Mouse (Mus musculus) CD4-positive helper T cell, adult 2 months (primary cell): ENCODE results near the gene Ccnq.
"Not testable (repeated sequence)": the region's sequence is repeated elsewhere in the genome, so short reads cannot be mapped to it uniquely, and the experiment has no call there.

Experiments
- DNase-seq: peaks from one replicate; pipeline ENCODE4 v3.0.0-alpha.2; 2012; ENCODE audit warnings: low read depth, missing footprints, low spot score

Ccnq gene

DNA sequence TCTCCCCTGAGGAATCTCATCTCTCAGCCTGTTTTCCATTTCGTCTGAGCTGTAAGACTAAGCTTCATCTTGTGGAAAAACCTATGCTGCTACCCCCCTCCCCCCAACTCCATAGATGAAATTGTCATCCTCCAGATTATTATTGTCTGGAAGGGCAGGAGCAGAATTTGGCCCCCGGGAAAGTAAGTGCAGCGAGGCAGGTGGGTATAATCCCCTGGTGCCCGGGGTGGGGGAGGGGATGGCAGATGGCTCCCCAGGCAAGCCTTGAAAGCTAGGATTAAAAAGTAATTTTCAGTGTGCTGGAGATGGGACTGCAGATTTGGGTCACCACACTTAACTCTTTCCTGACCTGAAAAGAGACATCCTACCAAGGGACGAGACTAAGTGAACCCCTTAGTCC lies 10.7 kb upstream of the Ccnq start:
- no peak for DNase-seq

DNA sequence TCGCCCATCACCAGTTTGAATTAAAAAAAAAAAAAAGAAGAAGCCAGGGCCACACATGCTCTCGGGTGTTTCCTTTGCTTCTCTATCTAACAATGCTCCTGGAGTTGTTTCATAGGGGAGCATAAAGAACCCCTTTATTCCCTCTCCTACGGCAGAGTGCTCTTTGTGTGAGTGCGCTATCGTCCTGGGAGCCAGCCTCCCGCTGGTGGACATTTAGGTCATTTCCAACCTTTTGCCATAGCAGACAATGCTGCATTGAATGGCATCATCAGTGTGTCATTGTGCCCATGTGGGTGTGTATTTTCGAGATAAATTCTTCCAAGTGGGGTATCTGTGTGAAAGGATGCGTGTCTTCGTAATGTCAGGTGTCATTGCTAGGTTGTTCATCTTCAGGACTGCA lies 9.6 kb upstream of the Ccnq start:
- DNase-seq: no peak

DNA sequence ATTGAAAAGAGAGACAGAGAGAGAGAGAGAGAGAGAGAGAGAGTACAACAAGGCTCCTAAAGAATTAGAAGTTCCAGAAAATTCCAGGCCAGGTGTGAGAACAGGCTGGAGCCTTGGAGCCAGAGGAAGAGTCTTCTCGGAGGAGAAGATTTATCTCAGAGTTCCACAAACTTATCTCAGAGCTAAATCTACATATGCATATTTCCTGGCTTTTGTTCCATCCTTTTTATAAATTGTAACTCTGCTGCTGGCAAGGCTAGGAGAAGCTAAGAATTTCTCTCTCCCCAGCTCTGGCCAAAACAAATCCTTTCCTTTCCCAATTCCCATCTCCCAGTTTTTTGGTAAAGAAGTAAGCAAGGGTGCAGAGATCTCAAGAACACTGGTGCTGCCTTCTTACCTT lies 3.8 kb upstream of the Ccnq start:
- DNase-seq: no peak

DNA sequence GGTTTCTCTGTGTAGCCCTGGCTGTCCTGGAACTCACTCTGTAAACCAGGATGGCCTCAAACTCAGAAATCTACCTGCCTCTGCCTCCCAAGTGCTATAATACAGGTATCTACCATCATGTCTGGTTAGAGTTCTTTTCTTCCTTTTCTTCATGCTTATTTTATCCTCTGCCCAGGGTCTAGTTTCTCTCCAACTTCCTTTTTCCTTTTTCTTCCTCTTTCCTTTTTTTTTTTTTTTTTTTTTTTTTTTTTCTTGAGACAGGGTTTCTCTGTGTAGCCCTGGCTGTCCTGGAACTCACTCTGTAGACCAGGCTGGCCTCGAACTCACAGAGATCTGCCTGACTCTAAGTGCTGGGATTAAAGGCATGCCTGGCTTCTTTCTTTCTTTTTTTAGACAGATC lies 2.6 kb upstream of the Ccnq start:
- not testable (repeated sequence) for DNase-seq

DNA sequence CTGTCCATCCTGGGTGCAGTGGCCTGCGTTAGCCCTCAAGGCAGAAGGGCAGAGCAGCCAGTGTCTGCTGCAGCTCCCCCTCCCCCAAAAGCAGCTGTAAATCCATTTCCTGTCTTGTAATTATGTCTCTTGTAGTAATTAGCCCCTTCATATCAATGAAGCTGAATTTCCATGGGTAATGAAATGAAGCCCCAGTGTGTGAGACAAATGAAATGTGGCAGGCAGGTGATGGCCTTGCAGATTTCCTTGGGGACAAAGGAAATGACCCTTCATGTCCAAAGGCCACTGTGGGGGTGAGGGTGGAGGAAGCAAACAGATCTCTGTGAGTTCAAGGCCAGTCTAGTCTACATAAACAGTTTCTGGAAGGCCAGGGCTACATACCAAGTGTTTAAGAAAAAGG lies 1.7 kb upstream of the Ccnq start:
- DNase-seq: no peak

DNA sequence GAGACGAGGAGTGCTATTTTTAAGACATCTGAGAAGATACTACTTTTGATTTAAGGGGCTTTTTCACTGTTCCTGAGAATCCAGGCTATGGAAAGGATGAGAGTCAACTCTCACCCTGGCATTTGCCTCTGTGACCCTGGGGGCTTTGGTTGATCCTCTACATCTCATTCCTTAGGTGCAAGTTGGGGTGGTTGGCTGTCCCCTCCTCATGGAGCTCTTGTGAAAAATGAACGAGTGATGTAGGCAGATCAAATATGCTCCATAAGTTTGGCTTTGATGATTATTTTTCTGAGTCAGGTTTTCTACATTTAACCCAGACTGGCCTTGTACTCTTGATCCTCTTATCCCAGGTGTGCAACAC lies 294 bp upstream of the Ccnq start:
- no peak for DNase-seq

DNA sequence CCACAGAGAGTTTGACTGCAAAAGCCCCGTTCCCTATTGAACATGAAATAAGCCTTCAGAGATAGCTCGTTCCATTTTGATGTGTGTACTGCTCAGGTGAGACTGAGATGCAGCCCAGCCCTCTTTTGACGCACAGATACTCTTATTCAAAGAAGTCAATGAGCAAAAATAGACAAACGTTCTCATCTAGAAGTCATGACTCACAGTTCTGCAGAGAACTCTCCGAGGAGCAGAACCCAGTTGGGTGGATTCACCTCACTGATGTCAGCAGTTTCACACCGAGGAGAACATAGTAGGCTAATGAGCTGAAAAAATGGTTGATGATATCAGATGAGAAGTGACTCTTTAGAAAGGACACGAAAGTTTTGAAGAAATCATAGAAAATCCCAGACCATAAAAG lies 5.3 kb downstream of the Ccnq start:
- DNase-seq: no peak

DNA sequence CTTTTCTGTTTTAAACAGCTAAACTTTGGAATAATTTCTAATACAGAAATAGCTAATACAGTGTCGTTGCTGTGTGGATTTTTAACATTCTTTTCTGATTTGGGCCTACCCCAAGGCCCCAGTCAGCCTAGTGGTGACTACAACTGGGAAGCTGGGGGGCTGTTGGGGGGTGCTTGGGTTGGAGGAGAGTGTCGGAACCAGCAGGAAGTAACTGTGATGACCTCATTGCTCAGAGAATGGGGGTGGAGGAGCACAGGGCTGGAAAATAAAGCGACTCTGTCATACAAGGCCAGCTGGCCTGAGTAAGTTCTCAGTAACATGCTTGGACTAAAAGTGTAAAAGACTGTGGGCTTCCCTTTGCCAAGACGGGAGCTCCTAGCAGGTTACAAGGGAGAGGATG lies 6.1 kb downstream of the Ccnq start:
- no peak for DNase-seq

DNA sequence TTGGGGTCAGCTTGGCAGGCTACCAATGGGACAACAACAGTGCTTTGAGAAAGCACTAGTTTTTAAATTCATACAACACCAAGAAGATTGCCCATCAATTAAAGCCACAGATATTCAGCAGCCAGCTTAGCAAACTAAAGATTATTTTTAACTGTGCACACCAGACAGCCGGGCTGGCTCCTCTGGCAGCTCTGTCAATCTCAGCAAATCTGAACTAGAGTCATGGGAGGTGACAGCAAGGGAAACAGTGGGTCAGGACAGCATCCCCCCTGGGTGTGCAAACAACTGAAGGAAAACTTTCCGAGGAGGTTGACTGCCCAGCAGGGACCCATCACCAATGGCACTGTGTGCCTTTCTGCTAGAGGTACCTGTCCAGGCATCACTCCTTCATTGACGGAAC lies 9.1 kb downstream of the Ccnq start:
- DNase-seq: no peak

DNA sequence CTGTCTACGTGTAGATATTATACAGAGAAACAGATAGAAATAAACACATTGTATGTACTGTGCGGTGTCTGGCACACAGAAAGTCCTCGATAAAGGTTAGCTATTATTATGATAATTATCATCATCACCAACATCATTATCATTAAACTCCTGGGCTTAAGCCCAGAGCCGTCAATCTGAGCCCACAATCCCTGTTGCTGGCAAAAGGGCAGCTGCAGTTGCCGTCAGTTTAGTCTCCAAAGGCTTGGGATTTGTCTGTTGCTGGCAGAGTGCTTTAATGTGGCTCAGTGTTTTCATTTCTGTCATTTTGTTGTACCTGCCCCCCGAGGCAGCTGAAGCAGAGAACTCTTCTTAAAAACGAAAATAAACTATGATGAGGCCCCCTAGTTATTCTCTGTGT lies 9.6 kb downstream of the Ccnq start:
- DNase-seq: no peak

DNA sequence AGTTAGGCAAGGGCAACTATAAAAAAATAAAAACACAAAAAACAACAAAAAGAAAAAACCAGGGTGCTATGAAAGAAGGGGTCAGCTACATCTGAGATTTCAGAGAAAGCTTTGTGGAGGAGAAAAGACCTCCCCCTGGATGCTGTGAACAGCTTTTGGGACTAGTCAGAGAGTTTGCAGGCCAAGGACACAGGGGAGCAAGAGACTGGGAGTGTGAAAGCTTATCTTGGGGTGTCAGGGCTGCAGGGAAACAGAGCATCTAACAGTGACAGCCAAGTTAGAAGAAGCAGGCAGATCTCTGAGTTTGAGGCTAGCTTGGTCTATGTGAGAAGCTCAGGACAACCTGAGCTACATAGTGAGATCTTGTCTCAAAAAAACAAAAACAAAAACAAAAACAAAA lies 12.2 kb downstream of the Ccnq start:
- no peak for DNase-seq

DNA sequence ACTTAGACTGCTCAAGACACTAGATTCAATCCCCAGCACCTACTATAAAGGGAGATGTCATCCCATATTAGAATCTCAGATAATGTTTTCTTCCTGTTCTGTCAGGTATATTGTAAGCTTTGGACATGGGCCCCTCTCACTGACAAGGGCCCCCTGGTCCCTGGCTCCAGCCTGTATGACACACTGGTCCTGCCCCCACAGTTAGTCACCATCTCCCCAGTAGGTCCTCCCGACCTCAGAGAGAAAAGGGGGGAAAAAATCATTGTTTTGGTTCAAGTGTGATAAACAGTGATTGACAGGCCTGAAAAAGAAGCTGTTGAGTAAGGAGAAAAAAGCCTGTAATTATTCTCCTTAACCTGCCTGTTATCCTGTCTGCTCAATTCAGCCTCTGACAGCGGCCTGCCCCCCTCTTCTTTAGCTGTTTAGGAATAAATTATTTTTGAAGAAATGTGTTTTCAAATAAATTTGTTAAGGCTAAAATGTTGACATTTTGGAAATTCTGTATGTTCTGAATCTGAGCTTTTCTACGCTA lies 14.6 kb downstream of the Ccnq start:
- no peak for DNase-seq

DNA sequence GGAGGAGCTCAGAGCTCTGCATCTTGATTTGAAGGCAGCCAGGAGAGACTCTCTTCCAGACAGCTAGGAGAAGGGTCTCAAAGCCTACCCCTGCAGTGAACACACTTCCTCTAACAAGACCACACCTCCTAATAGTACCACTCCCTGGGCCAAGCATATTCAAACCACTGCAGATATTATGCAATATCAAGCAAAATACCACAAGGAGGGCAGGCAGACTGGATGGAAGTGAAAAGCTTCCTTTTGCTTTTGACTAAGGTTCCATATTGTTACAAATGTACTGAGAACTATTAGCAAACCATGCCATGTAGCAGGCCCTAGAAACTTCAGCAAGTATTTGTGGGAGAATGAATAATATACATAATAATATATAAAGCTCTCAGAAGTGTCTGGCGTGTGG lies 16.4 kb downstream of the Ccnq start:
- DNase-seq: no peak

DNA sequence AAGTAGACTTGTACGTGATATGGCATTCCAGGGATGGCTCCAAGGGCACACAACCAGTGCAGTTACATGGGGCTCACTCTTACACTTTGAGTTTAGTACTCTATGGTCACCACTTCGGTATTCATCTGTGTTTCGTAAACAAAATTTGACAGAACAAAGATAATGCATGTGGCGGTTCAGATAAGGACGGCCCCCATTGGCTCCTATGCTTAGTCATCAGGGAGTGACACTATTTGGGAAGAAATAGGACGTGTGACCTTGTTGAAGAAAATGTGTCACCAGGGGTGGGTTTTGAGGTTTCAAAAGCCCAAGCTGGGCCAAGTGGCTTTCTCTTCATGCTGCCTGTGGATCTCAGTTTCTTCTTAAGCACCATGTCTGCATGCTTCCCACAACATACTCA lies 18.9 kb downstream of the Ccnq start:
- no peak for DNase-seq

DNA sequence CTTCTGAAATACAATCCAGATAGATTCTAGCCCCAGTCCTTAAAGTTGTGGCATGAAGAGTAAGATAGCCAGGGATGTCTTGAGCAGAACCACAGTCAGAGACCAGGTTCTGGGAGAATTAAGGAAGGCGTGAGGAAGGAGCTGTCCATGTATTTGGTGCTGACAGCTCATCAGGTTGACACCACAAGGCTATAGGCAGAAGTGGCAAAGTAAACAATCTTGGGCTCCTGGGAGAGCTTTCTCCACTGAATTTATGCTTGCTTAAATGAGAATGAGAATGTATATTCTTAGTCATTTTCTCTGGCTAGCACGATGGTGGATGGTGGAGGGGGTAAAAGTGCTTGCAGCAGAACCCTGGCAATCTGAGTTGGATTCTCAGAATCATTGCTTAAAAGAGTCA lies 20.6 kb downstream of the Ccnq start:
- DNase-seq: no peak

DNA sequence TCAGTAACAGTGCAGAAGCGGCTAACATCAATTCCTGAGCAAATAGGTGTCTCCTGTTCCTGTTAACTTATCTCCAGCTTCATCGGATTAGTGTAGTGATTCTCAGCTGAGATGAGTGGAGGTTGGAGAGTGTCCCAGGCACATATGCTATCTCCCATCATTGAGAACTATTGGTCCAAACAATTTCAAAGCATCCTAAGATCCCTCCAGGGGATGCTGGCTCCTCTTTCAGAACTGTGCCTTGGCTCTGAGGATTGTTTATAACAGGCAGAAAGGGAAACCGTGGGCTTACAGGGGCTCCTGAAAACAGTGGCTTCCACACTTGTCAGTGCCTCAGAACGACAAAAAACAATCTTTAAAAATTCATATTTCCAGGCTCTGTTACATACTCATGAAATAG lies 23.5 kb downstream of the Ccnq start:
- no peak for DNase-seq

DNA sequence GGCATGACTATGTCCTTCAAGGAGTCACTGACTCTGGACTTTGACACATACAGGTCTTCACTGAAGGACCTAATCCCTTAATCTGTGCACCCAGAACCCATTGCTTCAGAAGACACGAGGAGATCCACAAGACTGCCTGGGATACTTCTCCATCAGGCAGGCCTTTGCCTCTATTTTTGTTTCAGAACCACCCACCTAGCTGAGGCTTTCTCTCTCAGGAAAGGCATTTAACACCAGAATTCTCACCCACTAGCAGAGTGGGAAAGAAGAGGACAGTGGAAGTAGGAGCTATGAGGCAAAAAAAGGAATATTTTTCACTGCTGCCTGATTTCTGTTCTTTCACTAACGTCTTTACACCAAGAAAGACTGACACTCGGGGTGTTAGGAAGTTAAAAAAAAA lies 25.2 kb downstream of the Ccnq start:
- no peak for DNase-seq

DNA sequence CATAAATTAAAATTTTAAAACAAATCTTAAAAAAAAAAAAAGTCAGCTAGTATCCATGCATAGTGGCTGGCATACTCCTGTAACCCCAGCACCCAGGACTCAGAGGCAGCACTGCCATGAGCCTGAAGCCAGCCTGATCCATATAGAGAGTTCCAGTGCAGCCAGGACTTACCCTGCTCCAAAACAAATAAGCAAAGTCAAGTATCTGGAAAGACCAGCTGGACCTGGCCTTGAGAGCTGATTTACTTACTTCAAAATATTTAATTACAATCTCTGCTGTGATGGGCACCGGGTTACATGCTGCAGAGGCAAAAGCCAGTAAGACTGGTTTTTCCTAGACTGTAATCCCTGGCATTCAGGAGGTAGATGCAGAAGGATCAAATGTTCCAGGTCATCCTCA lies 26.7 kb downstream of the Ccnq start:
- no peak for DNase-seq

DNA sequence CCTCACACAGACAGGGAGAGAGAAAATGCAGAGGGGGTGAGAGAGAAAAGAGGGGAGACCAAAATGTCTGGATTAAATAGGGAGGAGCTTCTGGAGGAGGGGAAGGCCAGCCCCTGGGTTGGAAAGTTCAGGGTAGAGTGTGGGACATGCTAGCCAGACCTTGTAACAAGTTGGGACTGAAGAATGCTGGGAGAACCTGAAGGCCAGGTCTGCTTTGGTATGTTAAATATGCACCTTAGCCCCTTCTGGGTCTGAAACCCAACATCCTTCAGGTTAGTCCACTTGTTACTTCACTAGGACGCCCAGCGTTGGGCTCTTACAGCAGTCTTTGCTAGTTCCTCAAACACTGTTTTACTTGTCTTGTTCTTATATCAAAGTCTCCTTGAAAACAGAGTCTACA lies 30.1 kb downstream of the Ccnq start:
- DNase-seq: no peak

DNA sequence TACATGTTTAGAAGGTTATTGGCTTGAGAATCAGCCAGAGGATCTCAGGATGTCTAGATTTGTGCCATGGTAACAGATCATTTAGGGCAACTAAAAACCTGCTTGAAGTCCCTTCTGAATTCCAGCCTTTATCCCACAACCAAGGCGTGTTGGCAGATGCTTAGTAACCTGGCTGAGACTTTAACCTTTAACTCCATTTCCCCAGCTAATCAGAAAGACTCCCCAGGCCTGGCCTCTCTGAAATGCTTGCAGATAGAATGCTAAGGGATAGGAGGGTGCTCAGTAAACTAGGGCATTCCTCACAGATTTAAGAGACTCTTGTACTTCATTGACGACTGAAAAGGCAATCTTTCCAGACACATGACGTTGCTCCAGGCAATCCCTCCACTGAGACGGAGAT lies 33.9 kb downstream of the Ccnq start:
- no peak for DNase-seq

DNA sequence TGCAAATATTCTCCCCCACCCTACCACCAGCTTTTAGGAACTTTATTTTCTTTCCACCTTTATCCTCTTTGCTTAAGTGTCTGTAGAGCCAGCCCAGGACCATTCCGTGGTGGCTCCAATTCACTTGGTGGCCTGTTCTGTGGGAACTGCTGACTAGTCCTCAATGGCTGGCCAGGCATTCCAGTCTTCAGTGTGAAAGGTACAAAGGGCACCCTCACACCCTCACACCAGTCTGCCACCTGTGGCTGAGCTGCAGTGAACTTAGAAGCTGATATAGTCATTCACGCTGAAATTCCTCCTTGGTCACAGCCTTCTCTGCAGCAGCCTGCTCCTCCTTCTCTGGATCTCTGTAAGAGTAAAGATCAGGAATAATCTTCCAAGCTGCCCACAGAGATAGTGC lies 42.9 kb downstream of the Ccnq start:
- DNase-seq: no peak

DNA sequence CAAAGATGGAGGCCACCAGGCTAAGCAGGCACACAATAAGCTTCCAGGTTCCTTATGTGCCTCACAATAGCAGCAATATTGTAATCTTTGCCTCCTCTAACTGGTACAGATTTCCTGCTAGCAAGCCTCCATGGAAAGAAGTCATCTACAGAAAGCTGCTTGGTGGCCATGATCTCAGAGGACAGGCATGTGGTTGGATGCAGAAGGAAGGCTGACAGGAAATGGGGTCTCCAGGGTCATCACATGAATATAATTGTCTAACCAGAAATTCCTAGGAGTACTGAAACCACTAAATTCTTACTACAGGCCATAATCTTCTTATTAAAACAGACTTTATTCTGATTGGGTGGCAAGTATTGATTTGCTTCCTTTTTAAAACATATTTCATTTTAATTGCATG lies 45.5 kb downstream of the Ccnq start:
- DNase-seq: no peak

DNA sequence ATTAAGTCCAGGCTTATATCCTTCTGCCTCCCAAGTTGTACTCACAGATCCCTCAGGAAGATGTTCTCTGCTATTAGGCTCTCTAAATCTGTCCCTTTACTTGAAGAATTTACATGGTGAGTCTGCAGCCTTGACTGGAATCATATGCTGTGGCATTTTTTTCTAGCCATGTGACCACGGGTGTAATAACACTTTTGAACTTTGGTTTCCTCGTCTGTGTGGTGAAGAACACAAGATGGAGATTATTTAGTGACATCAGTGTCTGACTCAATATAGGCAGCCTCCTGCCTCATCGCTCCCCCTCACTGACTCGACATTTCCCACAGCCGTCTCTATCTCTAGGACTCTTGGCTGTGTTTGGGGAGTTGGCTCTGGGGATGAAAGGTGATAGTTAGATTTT lies 48.4 kb downstream of the Ccnq start:
- DNase-seq: no peak

DNA sequence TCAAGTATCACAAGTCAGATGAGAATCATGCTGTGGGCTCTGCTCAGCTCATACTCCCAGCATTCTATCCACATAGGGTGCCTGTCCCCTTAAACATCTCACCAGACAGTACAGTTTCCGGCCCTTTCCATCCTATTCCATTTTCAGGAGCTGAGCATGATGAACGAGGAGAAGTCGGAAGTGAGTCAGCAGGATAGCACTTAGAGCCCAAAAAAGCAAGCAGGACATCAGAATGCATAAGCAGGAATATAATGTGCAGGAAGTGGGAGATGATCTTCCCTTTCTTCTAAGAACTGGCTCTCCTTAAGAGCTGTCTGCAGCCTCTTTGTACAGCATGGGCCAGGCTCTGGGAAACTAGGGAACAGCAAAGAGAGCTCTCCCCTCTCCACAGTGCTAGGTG lies 49.2 kb downstream of the Ccnq start:
- DNase-seq: no peak
